Mouse (Mus musculus) stomach, embryonic 16.5 days (tissue): ENCODE results near the gene Eml1. TPM values are rescaled to one million over a fixed set of nuclear protein-coding genes. Genes with fewer than 3 reads are reported as not detected.

Source experiments
- ATAC-seq: fragments of 200-750 bp; cut with Nextera tagmentation; 2 replicates; pipeline ENCODE4 v1.8.0; 2017; ENCODE audit warnings: moderate number of reproducible peaks, moderate TSS enrichment; ENCODE audit not compliant: insufficient read depth, low FRiP score
- H3K27ac ChIP-seq: fragments of 300-500 bp; sonication (generic); 2 replicates; pipeline ENCODE4 v1.5.1; 2014; ENCODE audit warnings: low read length
- H3K27me3 ChIP-seq: fragments of 300-500 bp; sonication (generic); 2 replicates; pipeline ENCODE4 v1.6.1; 2014; ENCODE audit warnings: low read length, control low read depth, mixed read lengths; ENCODE audit not compliant: control insufficient read depth, insufficient read depth
- H3K36me3 ChIP-seq: fragments of 300-500 bp; sonication (generic); 2 replicates; pipeline ENCODE4 v1.6.1; 2014; ENCODE audit warnings: low read length; ENCODE audit not compliant: control insufficient read depth, insufficient read depth
- H3K4me1 ChIP-seq: fragments of 300-500 bp; sonication (generic); 2 replicates; pipeline ENCODE4 v1.6.1; 2014; ENCODE audit warnings: low read length, control low read depth, mixed read lengths; ENCODE audit not compliant: control insufficient read depth, insufficient read depth
- H3K4me2 ChIP-seq: fragments of 300-500 bp; sonication (generic); 2 replicates; pipeline ENCODE4 v1.6.1; 2014; ENCODE audit warnings: low read depth, low read length, mixed read lengths
- H3K4me3 ChIP-seq: fragments of 300-500 bp; sonication (generic); replicated peaks from 2 replicates; pipeline ENCODE4 v1.5.1; 2014; ENCODE audit warnings: mild to moderate bottlenecking, low read length
- H3K9ac ChIP-seq: fragments of 300-500 bp; sonication (generic); 2 replicates; pipeline ENCODE4 v1.6.1; 2014; ENCODE audit warnings: low read length
- H3K9me3 ChIP-seq: fragments of 300-500 bp; sonication (generic); replicated peaks from 2 replicates; pipeline ENCODE4 v1.6.1; 2016; ENCODE audit warnings: low read length, control low read depth; ENCODE audit not compliant: control insufficient read depth
- WGBS: fragments of 180-500 bp; shearing (Covaris S2); extraction: QIAGEN DNeasy Blood & Tissue Kit; methylation state at CpG from one replicate; pipeline ENCODE4 v1.1.7; 2014; 5-methylcytosine and 5-hydroxymethylcytosine counted together
- polyA plus RNA-seq: library from polyadenylated mRNA; unstranded; fragments of >200 nt; fragmentation: Nextera tagmentation; extraction: Ambion mirVana; gene quantifications from 2 replicates; pipeline ENCODE4 v1.2.1, GENCODE M21; 2015

The Eml1 gene
- polyA plus RNA-seq, 1 experiment from 2014 or later, result 82.3 TPM

GRCm38 (mm10) chr12:108515464-108515863 lies 144.7 kb downstream of the Eml1 start:
- Histone ChIP-seq H3K9ac (no peak overlapping the region), H3K4me3 (no peak overlapping the region), H3K36me3 (no peaks in the 10 kb centered on the region), H3K9me3 (no peaks in the 10 kb centered on the region), H3K27me3 (no peaks in the 10 kb centered on the region), H3K4me1 (no peaks in the 10 kb centered on the region), H3K4me2 (no peak overlapping the region), H3K27ac (no peak overlapping the region)
- WGBS, result 91% methylated on average over 12 of the region's 12 CpGs
- no peak for ATAC-seq

DNA sequence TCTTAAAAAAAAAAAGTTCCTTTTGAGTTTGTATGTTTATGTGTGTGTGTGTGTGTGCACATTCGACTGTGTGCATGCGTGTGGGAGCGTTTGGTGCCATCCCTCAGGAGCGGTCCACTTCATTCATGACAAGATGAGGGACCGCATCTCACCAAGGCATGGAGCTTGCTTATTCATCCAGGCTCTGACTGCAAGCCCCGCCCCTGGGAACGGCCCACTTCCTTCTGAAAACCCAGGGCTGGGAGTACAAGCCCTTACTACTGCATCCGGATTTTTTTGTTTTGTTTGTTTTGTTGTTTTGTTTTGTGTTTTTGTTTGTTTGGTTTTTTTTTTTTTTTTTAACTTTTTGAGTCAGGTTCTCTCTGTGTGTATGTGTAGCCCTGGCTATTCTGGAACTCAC lies 148.6 kb downstream of the Eml1 start:
- H3K36me3 ChIP-seq, result peaks cover 12% of the 10 kb centered on the region
- no peak for ATAC-seq
- no peaks in the 10 kb centered on the region for H3K27me3 ChIP-seq
- no peak overlapping the region for H3K4me3 ChIP-seq
- H3K4me2 ChIP-seq, result no peak overlapping the region
- H3K9ac ChIP-seq, result no peak overlapping the region
- WGBS, result 71% methylated on average over 8 of the region's 8 CpGs
- no peaks in the 10 kb centered on the region for H3K4me1 ChIP-seq
- no peak overlapping the region for H3K27ac ChIP-seq
- H3K9me3 ChIP-seq, result no peaks in the 10 kb centered on the region

DNA sequence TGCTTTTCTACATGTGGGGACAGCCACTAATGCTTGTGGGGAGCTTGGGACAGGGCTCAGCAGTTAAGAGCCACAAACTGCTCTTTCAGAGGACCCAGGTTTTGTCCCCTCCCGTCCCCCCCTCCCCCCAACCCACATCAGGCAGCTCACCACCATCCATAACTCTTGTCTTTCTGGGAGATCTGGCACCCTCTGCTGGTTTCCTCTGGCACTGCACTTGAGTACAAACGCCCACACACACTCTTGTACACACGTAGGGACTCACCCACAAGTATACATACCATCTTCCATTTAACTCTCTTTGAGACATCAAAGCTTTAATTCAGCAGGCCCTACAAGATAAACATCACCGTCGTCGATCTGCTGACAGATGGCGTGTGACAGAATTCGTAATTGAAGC lies 158.5 kb downstream of the Eml1 start:
- Histone ChIP-seq H3K4me3 (no peak overlapping the region), H3K27ac (no peak overlapping the region), H3K27me3 (no peaks in the 10 kb centered on the region), H3K4me1 (no peaks in the 10 kb centered on the region), H3K36me3 (peaks cover 8% of the 10 kb centered on the region; the same call in 1 of the 2 replicates), H3K4me2 (no peak overlapping the region), H3K9ac (no peak overlapping the region), H3K9me3 (no peaks in the 10 kb centered on the region)
- 44% methylated on average over 8 of the region's 8 CpGs for WGBS
- no peak for ATAC-seq

- Histone ChIP-seq H3K27ac (no peak overlapping the region), H3K36me3 (peaks cover 16% of the 10 kb centered on the region; the same call in 1 of the 2 replicates), H3K9ac (no peak overlapping the region), H3K4me1 (no peaks in the 10 kb centered on the region), H3K9me3 (no peaks in the 10 kb centered on the region), H3K27me3 (no peaks in the 10 kb centered on the region), H3K4me2 (no peak overlapping the region), H3K4me3 (no peak overlapping the region)
- 87% methylated on average over 11 of the region's 11 CpGs for WGBS
- no peak for ATAC-seq
Measured at GRCm38 (mm10) chr12:108534484-108534883, 163.7 kb downstream of the Eml1 start.

DNA sequence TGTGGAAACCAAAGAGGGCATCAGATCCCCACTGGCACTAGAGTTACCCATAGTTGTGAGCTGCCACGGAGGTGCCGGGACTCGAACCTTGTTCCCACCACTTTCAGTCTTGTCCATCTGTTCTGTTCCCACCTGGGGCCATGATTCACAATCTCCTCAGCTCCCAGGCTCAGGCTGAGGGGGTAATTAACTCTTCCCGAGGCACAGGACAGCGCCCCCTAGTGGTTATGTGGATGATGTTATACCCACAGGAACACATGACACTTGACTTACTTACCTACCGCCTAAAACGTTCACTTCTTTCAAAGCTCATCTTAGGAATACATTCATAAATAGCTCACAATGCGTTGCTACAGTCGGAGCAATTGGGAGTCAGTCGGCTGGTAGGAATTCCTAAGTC lies 165.7 kb downstream of the Eml1 start:
- Histone ChIP-seq H3K4me3 (no peak overlapping the region), H3K4me2 (no peak overlapping the region), H3K4me1 (no peaks in the 10 kb centered on the region), H3K36me3 (peaks cover 16% of the 10 kb centered on the region; the same call in 1 of the 2 replicates), H3K9me3 (no peaks in the 10 kb centered on the region), H3K27ac (no peak overlapping the region), H3K27me3 (no peaks in the 10 kb centered on the region), H3K9ac (no peak overlapping the region)
- 73% methylated on average over 10 of the region's 10 CpGs for WGBS
- ATAC-seq, result no peak

DNA sequence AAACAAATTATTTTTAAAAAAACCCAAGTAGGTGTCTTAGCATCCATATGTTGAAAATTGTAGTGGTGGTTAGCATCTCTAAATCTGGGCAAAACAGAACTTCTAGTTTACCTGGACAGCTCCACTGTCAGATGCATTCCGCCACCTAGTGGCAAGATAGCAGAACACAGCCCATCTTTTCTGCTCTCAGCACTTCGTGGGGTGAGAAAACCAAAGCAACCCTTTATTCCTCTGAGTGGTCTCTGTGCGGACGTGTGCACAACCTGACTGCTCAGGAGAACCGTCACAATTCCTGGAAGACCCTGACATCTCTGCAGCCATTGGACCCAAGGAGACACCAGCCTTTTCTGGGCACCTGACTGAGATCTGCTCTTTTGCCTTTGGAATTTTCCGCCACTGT lies 170.3 kb downstream of the Eml1 start:
- H3K9ac ChIP-seq, result no peak overlapping the region
- peaks cover 9% of the 10 kb centered on the region; the same call in 1 of the 2 replicates for H3K36me3 ChIP-seq
- no peak overlapping the region for H3K4me3 ChIP-seq
- H3K4me2 ChIP-seq, result no peak overlapping the region
- no peaks in the 10 kb centered on the region for H3K4me1 ChIP-seq
- H3K27me3 ChIP-seq, result no peaks in the 10 kb centered on the region
- H3K27ac ChIP-seq, result no peak overlapping the region
- 25% methylated on average over 6 of the region's 6 CpGs for WGBS
- no peaks in the 10 kb centered on the region for H3K9me3 ChIP-seq
- ATAC-seq, result peak; percentile 42; the same call in 1 of the 2 replicates

GRCm38 (mm10) chr12:108546508-108547153 lies 175.9 kb downstream of the Eml1 start:
- Histone ChIP-seq H3K9ac (no peak overlapping the region), H3K27ac (no peak overlapping the region), H3K4me3 (no peak overlapping the region), H3K27me3 (no peaks in the 10 kb centered on the region), H3K4me2 (no peak overlapping the region), H3K4me1 (0 out of 2 replicates have a peak, but pooled peaks cover 4% of the 10 kb centered on the region), H3K9me3 (no peaks in the 10 kb centered on the region), H3K36me3 (no peaks in the 10 kb centered on the region)
- WGBS, result 12% methylated on average over 10 of the region's 10 CpGs
- peak; percentile 71; the same call in 1 of the 2 replicates for ATAC-seq

DNA sequence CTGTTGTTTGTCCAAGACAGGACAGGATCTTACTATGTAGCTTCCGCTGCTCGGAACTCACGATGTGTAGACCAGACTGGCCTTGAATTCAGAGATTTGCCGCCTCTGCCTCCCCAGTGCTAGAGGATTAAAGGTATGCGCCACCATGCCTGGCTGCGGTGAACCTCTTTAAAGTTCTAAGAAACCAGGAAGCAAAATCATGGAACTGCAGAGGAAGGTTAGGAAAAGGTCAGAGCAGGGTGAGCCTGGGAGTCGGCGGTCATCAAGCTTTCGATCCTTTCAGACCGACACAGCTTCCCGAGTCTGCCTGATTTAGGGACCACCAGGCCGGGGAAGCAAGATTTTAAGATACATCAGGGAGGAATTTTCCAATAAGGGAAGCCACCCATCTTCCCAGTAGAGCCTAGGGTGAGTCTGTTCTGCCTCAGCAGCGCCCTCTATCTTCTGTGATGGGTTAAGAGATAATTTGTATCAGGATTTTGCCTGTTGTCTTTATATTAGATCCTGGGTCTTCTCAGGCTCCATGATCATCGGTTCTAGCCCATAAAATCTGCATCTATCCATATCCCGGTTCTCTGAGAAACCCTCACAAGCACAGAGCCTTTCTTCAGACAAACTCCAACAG lies 176.6 kb downstream of the Eml1 start:
- Histone ChIP-seq H3K27me3 (no peaks in the 10 kb centered on the region), H3K36me3 (no peaks in the 10 kb centered on the region), H3K27ac (no peak overlapping the region), H3K4me1 (0 out of 2 replicates have a peak, but pooled peaks cover 4% of the 10 kb centered on the region), H3K9me3 (no peaks in the 10 kb centered on the region), H3K9ac (no peak overlapping the region), H3K4me3 (no peak overlapping the region), H3K4me2 (no peak overlapping the region)
- 60% methylated on average over 15 of the region's 15 CpGs for WGBS
- ATAC-seq, result no peak

- no peak for ATAC-seq
- Histone ChIP-seq H3K4me3 (no peak overlapping the region), H3K27me3 (no peaks in the 10 kb centered on the region), H3K9me3 (no peaks in the 10 kb centered on the region), H3K27ac (no peak overlapping the region), H3K9ac (no peak overlapping the region), H3K36me3 (no peaks in the 10 kb centered on the region), H3K4me2 (no peak overlapping the region), H3K4me1 (peaks cover 16% of the 10 kb centered on the region)
- 81% methylated on average over 7 of the region's 7 CpGs for WGBS
Measured at GRCm38 (mm10) chr12:108551731-108552130, 181.0 kb downstream of the Eml1 start.
